Mouse (Mus musculus): Measurements from ENCODE around the gene Wbp1l. TPM values are rescaled to one million over a fixed set of nuclear protein-coding genes. Genes with fewer than 3 reads are reported as not detected.

The Wbp1l gene
- polyA plus RNA-seq, 1 experiment: 37.3 TPM

- H3K4me3 ChIP-seq (ENCODE audit: extremely low read depth, insufficient read depth, insufficient read length): no peak overlapping the region
- 66% methylated on average over 5 of the region's 5 CpGs for WGBS
- no peaks in the 10 kb centered on the region for H3K4me1 ChIP-seq (ENCODE audit: control insufficient read depth, insufficient read depth, insufficient read length)
- no peak overlapping the region for H3K27ac ChIP-seq (ENCODE audit: insufficient read depth, low read length)
- no peaks in the 10 kb centered on the region for H3K27me3 ChIP-seq (ENCODE audit: control insufficient read depth, insufficient read depth, low read length)
- no peak for DNase-seq (ENCODE audit: low read depth in 1 of 2, low spot score in 2 of 2)
- no peaks in the 10 kb centered on the region for H3K36me3 ChIP-seq (ENCODE audit: control insufficient read depth, insufficient read depth, low read length)
- TF ChIP-seq CTCF (IDR thresholded peaks at IDR 0.05; ENCODE audit: extremely low read depth, insufficient read depth, insufficient read length, insufficient replicate concordance) (no peak), POLR2A (IDR thresholded peaks at IDR 0.05; ENCODE audit: low read depth, low read length) (no peak)
These were observed 70.9 kb downstream of the Wbp1l start for GRCm38 (mm10) chr19:46669802-46670201.

GRCm38 (mm10) chr19:46670691-46671090, 71.8 kb downstream of the Wbp1l start:
- H3K36me3 ChIP-seq (ENCODE audit: control insufficient read depth, insufficient read depth, low read length): no peaks in the 10 kb centered on the region
- TF ChIP-seq POLR2A (IDR thresholded peaks at IDR 0.05; ENCODE audit: low read depth, low read length): no peak
- peak; percentile 95 for TF ChIP-seq CTCF (IDR thresholded peaks at IDR 0.05; ENCODE audit: extremely low read depth, insufficient read depth, insufficient read length, insufficient replicate concordance)
- H3K27ac ChIP-seq (ENCODE audit: insufficient read depth, low read length): no peak overlapping the region
- no peaks in the 10 kb centered on the region for H3K27me3 ChIP-seq (ENCODE audit: control insufficient read depth, insufficient read depth, low read length)
- no peaks in the 10 kb centered on the region for H3K4me1 ChIP-seq (ENCODE audit: control insufficient read depth, insufficient read depth, insufficient read length)
- WGBS: 42% methylated on average over 13 of the region's 13 CpGs
- H3K4me3 ChIP-seq (ENCODE audit: extremely low read depth, insufficient read depth, insufficient read length): no peak overlapping the region
- DNase-seq (ENCODE audit: low read depth in 1 of 2, low spot score in 2 of 2): peak; percentile 15 to 59

GRCm38 (mm10) chr19:46672766-46673418, 74.0 kb downstream of the Wbp1l start, which contains the start of gene Cyp17a1:
Cyp17a1 (minus strand) TSS chr19:46673172.
- DNase-seq (ENCODE audit: low read depth in 1 of 2, low spot score in 2 of 2): no peak
- 71% methylated on average over 5 of the region's 5 CpGs for WGBS

DNA sequence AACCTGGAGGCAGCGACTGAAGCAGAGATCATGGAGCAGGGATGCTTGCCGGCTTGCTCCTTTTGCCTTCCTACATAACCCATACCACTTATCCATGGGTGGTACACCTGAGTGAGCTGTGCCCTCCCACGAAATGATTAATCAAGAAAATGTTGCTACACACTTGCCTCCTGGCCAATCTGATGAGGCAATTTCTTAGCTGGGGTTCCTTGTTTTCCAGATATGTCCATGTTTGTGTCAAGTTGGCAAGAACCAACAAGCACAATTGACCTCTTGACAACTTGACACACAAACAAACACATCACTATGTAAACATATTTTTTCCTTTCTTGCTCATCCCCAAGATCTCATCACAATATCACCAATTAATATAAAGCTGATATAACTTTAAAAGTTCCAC, 76.8 kb downstream of the Wbp1l start:
- H3K4me3 ChIP-seq (ENCODE audit: extremely low read depth, insufficient read depth, insufficient read length): no peak overlapping the region
- H3K27me3 ChIP-seq (ENCODE audit: control insufficient read depth, insufficient read depth, low read length): no peaks in the 10 kb centered on the region; the same call in 1 of the 2 replicates
- no peak for TF ChIP-seq POLR2A (IDR thresholded peaks at IDR 0.05; ENCODE audit: low read depth, low read length)
- TF ChIP-seq CTCF (IDR thresholded peaks at IDR 0.05; ENCODE audit: extremely low read depth, insufficient read depth, insufficient read length, insufficient replicate concordance): no peak
- no peaks in the 10 kb centered on the region; the same call in 1 of the 2 replicates for H3K4me1 ChIP-seq (ENCODE audit: control insufficient read depth, insufficient read depth, insufficient read length)
- H3K36me3 ChIP-seq (ENCODE audit: control insufficient read depth, insufficient read depth, low read length): no peaks in the 10 kb centered on the region
- DNase-seq (ENCODE audit: low read depth in 1 of 2, low spot score in 2 of 2): no peak
- 83% methylated on average over 3 of the region's 3 CpGs for WGBS
- no peak overlapping the region for H3K27ac ChIP-seq (ENCODE audit: insufficient read depth, low read length)

More at GRCm38 (mm10) chr19:46672766-46673418, 74.0 kb downstream of the Wbp1l start, which contains the start of gene Cyp17a1:
- H3K27ac ChIP-seq (ENCODE audit: insufficient read depth, low read length): no peak within 1 kb of the TSS
- no peaks in the 10 kb centered on the region for H3K27me3 ChIP-seq (ENCODE audit: control insufficient read depth, insufficient read depth, low read length)
- H3K4me1 ChIP-seq (ENCODE audit: control insufficient read depth, insufficient read depth, insufficient read length): no peaks in the 10 kb centered on the region
- H3K36me3 ChIP-seq (ENCODE audit: control insufficient read depth, insufficient read depth, low read length): no peaks in the 10 kb centered on the region
- no peak within 1 kb of the TSS for H3K4me3 ChIP-seq (ENCODE audit: extremely low read depth, insufficient read depth, insufficient read length)
- TF ChIP-seq CTCF (IDR thresholded peaks at IDR 0.05; ENCODE audit: extremely low read depth, insufficient read depth, insufficient read length, insufficient replicate concordance) (no peak), POLR2A (IDR thresholded peaks at IDR 0.05; ENCODE audit: low read depth, low read length) (no peak)

GRCm38 (mm10) chr19:46679720-46680383, 81.0 kb downstream of the Wbp1l start:
- 59% methylated on average over 12 of the region's 12 CpGs for WGBS
- no peak overlapping the region for H3K27ac ChIP-seq (ENCODE audit: insufficient read depth, low read length)

GRCm38 (mm10) chr19:46689460-46690372, 90.8 kb downstream of the Wbp1l start, which contains the start of gene Borcs7:
Borcs7 (plus strand) TSS chr19:46689906.
- Histone ChIP-seq H3K36me3 (ENCODE audit: control insufficient read depth, insufficient read depth, low read length) (no peaks in the 10 kb centered on the region), H3K4me1 (ENCODE audit: control insufficient read depth, insufficient read depth, insufficient read length) (peaks cover 2% of the 10 kb centered on the region; the same call in 1 of the 2 replicates), H3K27ac (ENCODE audit: insufficient read depth, low read length) (peak within 1 kb of the TSS; percentile 74), H3K4me3 (ENCODE audit: extremely low read depth, insufficient read depth, insufficient read length) (peak within 1 kb of the TSS; percentile 84), H3K27me3 (ENCODE audit: control insufficient read depth, insufficient read depth, low read length) (no peaks in the 10 kb centered on the region)
- TF ChIP-seq POLR2A (IDR thresholded peaks at IDR 0.05; ENCODE audit: low read depth, low read length) (no peak; the same call in 1 of the 2 replicates), CTCF (IDR thresholded peaks at IDR 0.05; ENCODE audit: extremely low read depth, insufficient read depth, insufficient read length, insufficient replicate concordance) (no peak)
- DNase-seq (ENCODE audit: low read depth in 1 of 2, low spot score in 2 of 2): peak; percentile 59 to 91
- WGBS: 3% methylated on average over 44 of the region's 44 CpGs

More at GRCm38 (mm10) chr19:46679720-46680383, 81.0 kb downstream of the Wbp1l start:
- H3K36me3 ChIP-seq (ENCODE audit: control insufficient read depth, insufficient read depth, low read length): no peaks in the 10 kb centered on the region
- no peaks in the 10 kb centered on the region; the same call in 1 of the 2 replicates for H3K27me3 ChIP-seq (ENCODE audit: control insufficient read depth, insufficient read depth, low read length)
- TF ChIP-seq CTCF (IDR thresholded peaks at IDR 0.05; ENCODE audit: extremely low read depth, insufficient read depth, insufficient read length, insufficient replicate concordance): no peak
- TF ChIP-seq POLR2A (IDR thresholded peaks at IDR 0.05; ENCODE audit: low read depth, low read length): no peak
- no peak for DNase-seq (ENCODE audit: low read depth in 1 of 2, low spot score in 2 of 2)
- H3K4me1 ChIP-seq (ENCODE audit: control insufficient read depth, insufficient read depth, insufficient read length): no peaks in the 10 kb centered on the region; the same call in 1 of the 2 replicates
- H3K4me3 ChIP-seq (ENCODE audit: extremely low read depth, insufficient read depth, insufficient read length): no peak overlapping the region

Measured in spleen, adult 2 months (tissue).